ENCODE assay signal across 17 mouse cellular contexts in genomic region chr2:14537781-14538180, GRCm38 (mm10).
A peak's percentile ranks its signal among the peaks of the same experiment; 100 is the strongest.
DNase-seq lines count a peak whose midpoint lies in the region.
"Had no signal": no experiment of that assay in that cellular context is flagged by ENCODE, and none has a peak within 500 bp of the region (broad histone marks: within the 10 kb centered on the region; RNA-seq: fewer than 3 reads in every experiment).

No protein-coding gene starts in this region.

- intact Hi-C loops in left cerebral cortex, postnatal 4 days (cut with DNase I): no loop called here

- peak; percentile 27 for DNase-seq in left cerebral cortex, adult 11 months (ENCODE audit: low spot score)
- no peak for DNase-seq in left cerebral cortex, postnatal 4 days
- peak; percentile 31 for DNase-seq in 3T3-L1 (ENCODE audit: low read depth, low spot score)
- peak; percentile 80 for DNase-seq in brain, adult 2 months (ENCODE audit: low read depth, low spot score)
- peak; percentile 5 to 9 for DNase-seq in layer of hippocampus, postnatal 36 days
- DNase-seq in cerebellum, adult 18-20 months: no peak
- no peak for DNase-seq in adrenal gland, postnatal 4 days (ENCODE audit: low spot score in 2 of 2)
- DNase-seq: adrenal gland, postnatal 14 days; cerebellum, adult 9-11 months; gastrocnemius, postnatal 10 days; heart, adult 11 months; heart, postnatal 10 days; kidney, adult 9 months; kidney, postnatal 14 days; liver, postnatal 0 days; lung, postnatal 10 days; thymus, postnatal 14 days had no signal

Comparison
In these comparisons a context has a peak if more than half of its experiments do, and no peak if none do; other contexts are left out.
1. DNase-seq: peak in left cerebral cortex, adult 11 months (single experiment), 3T3-L1 (single experiment), brain, adult 2 months (single experiment) and layer of hippocampus, postnatal 36 days (2 of 2); none in left cerebral cortex, postnatal 4 days (single experiment), cerebellum, adult 18-20 months (0 of 2) and adrenal gland, postnatal 4 days (0 of 2).